Mouse (Mus musculus) limb, embryonic 14.5 days (tissue): ENCODE data around the gene Heyl. TPM values are rescaled to one million over a fixed set of nuclear protein-coding genes. Genes with fewer than 3 reads are reported as not detected.

ENCODE experiments used
- ATAC-seq: fragments of 200-750 bp; cut with Nextera tagmentation; 2 replicates; pipeline ENCODE4 v1.8.0; 2017; ENCODE audit warnings: low read depth, moderate number of reproducible peaks, moderate TSS enrichment; ENCODE audit not compliant: low FRiP score
- DNase-seq: peaks from one replicate; pipeline ENCODE4 v3.0.0-alpha.2; 2015; ENCODE audit warnings: low spot score
- H3K27ac ChIP-seq: fragments of 300-500 bp; sonication (generic); replicated peaks from 2 replicates; pipeline ENCODE4 v1.5.1; 2014; ENCODE audit warnings: low read depth, mild to moderate bottlenecking, low read length, moderate library complexity, mixed read lengths
- H3K27me3 ChIP-seq: fragments of 300-500 bp; sonication (generic); 2 replicates; pipeline ENCODE4 v1.6.1; 2014; ENCODE audit warnings: low read length, mixed read lengths; ENCODE audit not compliant: control insufficient read depth, insufficient read depth
- H3K36me3 ChIP-seq: fragments of 300-500 bp; sonication (generic); 2 replicates; pipeline ENCODE4 v1.6.1; 2014; ENCODE audit warnings: mild to moderate bottlenecking, low read length, moderate library complexity, mixed read lengths; ENCODE audit not compliant: control insufficient read depth, insufficient read depth
- H3K4me1 ChIP-seq: fragments of 300-500 bp; sonication (generic); 2 replicates; pipeline ENCODE4 v1.6.1; 2014; ENCODE audit warnings: antibody characterized with exemption, low read length, mixed read lengths; ENCODE audit not compliant: control insufficient read depth, insufficient read depth
- H3K4me2 ChIP-seq: fragments of 300-500 bp; sonication (generic); replicated peaks from 2 replicates; pipeline ENCODE4 v1.6.1; 2014; ENCODE audit warnings: low read depth, mild to moderate bottlenecking, low read length, moderate library complexity; ENCODE audit not compliant: severe bottlenecking
- H3K4me3 ChIP-seq: fragments of 300-500 bp; sonication (generic); replicated peaks from 2 replicates; pipeline ENCODE4 v1.5.1; 2014; ENCODE audit warnings: low read length
- H3K9ac ChIP-seq: fragments of 300-500 bp; sonication (generic); 2 replicates; pipeline ENCODE4 v1.6.1; 2014; ENCODE audit warnings: mild to moderate bottlenecking, low read depth, low read length, moderate library complexity; ENCODE audit not compliant: severe bottlenecking
- H3K9me3 ChIP-seq: fragments of 300-500 bp; sonication (generic); 2 replicates; pipeline ENCODE4 v1.6.1; 2016; ENCODE audit warnings: low read length; ENCODE audit not compliant: control insufficient read depth
- POLR2A ChIP-seq: fragments of 200-500 bp; IDR thresholded peaks from 2 replicates; pipeline ENCODE4 v1.8.0; 2012; ENCODE audit warnings: inconsistent platforms, mild to moderate bottlenecking, moderate library complexity, borderline replicate concordance; ENCODE audit not compliant: insufficient read depth, insufficient read length; ENCODE audit errors: extremely low read depth
- WGBS: fragments of 180-500 bp; shearing (Covaris S2); extraction: QIAGEN DNeasy Blood & Tissue Kit; methylation state at CpG from one replicate; pipeline ENCODE4 v1.1.7; 2014; 5-methylcytosine and 5-hydroxymethylcytosine counted together
- polyA plus RNA-seq, 2 experiments: library from polyadenylated mRNA; depleted of rRNA in 1 of 2; stranded (reverse) in 1 of 2; unstranded in 1 of 2; fragments of >200 nt; fragmentation: Nextera tagmentation in 1 of 2; extraction: Ambion mirVana in 1 of 2; gene quantifications; 2 replicates each; pipeline versions ENCODE4 v1.2.1 to v1.2.3; 2012 to 2014

Gene Heyl
- 8.9 and 11.1 TPM in 2 replicates for polyA plus RNA-seq (2012; rRNA removed)
- 9.6 and 13.2 TPM in 2 replicates for polyA plus RNA-seq (2014; fragmentation: Nextera tagmentation; extraction: Ambion mirVana)

- Histone ChIP-seq H3K27me3 (0 out of 2 replicates have a peak, but pooled peaks cover 31% of the 10 kb centered on the region), H3K9me3 (no peaks in the 10 kb centered on the region), H3K4me2 (peak within 1 kb of the TSS; percentile 78), H3K27ac (no peak within 1 kb of the TSS), H3K36me3 (no peaks in the 10 kb centered on the region), H3K9ac (peak within 1 kb of the TSS; percentile 48), H3K4me3 (peak within 1 kb of the TSS; percentile 43), H3K4me1 (peaks cover 10% of the 10 kb centered on the region)
- DNase-seq (no peak), ATAC-seq (peak; percentile 56)
- no peak for TF ChIP-seq POLR2A
- 2% methylated on average over 38 of the region's 52 CpGs for WGBS
Measured at GRCm38 (mm10) chr4:123233492-123234084, at the start of gene Heyl. Gene Heyl, plus strand, starts transcription at chr4:123233556.

- DNase-seq (no peak), ATAC-seq (no peak)
- Histone ChIP-seq H3K9ac (no peak overlapping the region), H3K9me3 (no peaks in the 10 kb centered on the region), H3K36me3 (no peaks in the 10 kb centered on the region), H3K27ac (no peak overlapping the region), H3K4me3 (no peak overlapping the region), H3K27me3 (peaks cover 45% of the 10 kb centered on the region), H3K4me2 (no peak overlapping the region), H3K4me1 (peaks cover 5% of the 10 kb centered on the region; the same call in 1 of the 2 replicates)
- WGBS, result 35% methylated on average over 3 of the region's 3 CpGs
- no peak for TF ChIP-seq POLR2A
Measured at GRCm38 (mm10) chr4:123184816-123185215, 48.5 kb upstream of the Heyl start.

DNA sequence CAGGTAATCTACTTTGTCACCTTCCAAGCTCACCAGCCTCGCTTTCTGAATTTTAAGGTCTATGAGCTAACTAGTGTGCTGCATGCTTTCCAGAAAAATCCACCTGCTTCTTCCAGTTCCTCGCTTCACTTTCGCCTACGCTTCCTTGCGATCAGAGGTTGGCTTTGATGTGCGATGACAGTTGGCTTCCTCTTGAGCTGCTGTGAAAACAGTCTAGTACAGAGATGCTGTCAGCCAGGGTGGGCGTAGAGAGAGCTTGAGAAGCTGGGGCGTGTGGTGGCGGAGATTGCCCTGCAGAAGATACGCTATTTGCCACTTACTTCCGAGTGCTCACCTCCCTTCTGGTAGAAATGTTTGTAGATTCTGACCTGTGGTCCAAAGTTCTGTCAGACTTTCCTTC, 41.0 kb upstream of the Heyl start:
- no peak overlapping the region for H3K4me2 ChIP-seq
- no peak overlapping the region for H3K4me3 ChIP-seq
- no peaks in the 10 kb centered on the region for H3K27me3 ChIP-seq
- no peaks in the 10 kb centered on the region for H3K4me1 ChIP-seq
- H3K9me3 ChIP-seq, result no peaks in the 10 kb centered on the region
- TF ChIP-seq POLR2A, result no peak
- H3K9ac ChIP-seq, result no peak overlapping the region
- no peaks in the 10 kb centered on the region for H3K36me3 ChIP-seq
- H3K27ac ChIP-seq, result no peak overlapping the region
- DNase-seq (no peak), ATAC-seq (no peak)
- WGBS, result 88% methylated on average over 11 of the region's 11 CpGs

DNA sequence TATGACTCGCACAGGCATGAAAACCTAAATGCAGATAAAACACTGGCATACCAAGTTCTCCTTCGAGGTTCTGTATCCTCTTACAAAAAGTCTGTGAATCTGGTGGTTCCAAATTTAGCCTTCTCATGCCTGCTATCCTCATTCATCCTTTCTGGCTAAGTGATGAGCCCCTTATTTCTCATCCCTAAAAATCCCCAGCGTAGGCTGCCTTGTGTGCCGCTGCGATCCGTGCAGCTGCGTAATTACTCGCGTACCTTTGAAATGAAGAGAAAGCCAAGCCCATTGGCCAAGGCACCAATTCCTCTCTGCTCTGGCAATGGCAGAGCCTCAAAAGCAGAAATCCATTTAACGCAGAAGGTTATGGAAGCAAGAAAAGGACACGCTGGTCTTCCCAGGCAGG, 39.6 kb upstream of the Heyl start:
- Histone ChIP-seq H3K4me2 (no peak overlapping the region), H3K27me3 (no peaks in the 10 kb centered on the region), H3K4me3 (no peak overlapping the region), H3K9ac (no peak overlapping the region), H3K36me3 (no peaks in the 10 kb centered on the region), H3K4me1 (no peaks in the 10 kb centered on the region), H3K27ac (no peak overlapping the region), H3K9me3 (no peaks in the 10 kb centered on the region)
- ATAC-seq, result no peak
- no peak for DNase-seq
- no peak for TF ChIP-seq POLR2A
- WGBS, result 86% methylated on average over 11 of the region's 11 CpGs

DNA sequence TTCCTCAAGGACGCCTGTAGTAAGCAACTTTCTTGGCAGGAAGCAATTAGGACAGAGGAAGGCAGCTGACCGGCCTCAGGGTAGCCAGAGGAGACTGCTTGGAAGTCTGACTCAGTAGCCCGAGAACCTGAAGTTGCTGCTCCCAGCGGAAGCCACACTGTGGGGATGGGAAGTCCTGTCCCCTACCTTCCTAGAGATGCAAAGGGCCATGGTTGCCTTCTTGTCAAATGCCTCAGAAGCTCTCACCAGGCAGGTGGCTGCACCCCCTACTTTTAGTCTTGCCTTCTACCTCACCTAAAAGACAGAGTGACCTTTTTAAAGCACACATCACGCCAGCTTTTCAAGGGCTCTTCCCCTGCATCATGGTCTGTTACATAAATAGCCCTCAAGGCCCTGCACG, 36.7 kb upstream of the Heyl start:
- H3K4me3 ChIP-seq, result no peak overlapping the region
- ATAC-seq (no peak), DNase-seq (no peak)
- H3K4me2 ChIP-seq, result no peak overlapping the region
- no peaks in the 10 kb centered on the region for H3K36me3 ChIP-seq
- no peak overlapping the region for H3K9ac ChIP-seq
- WGBS, result 40% methylated on average over 6 of the region's 6 CpGs
- peaks cover 20% of the 10 kb centered on the region for H3K27me3 ChIP-seq
- H3K27ac ChIP-seq, result no peak overlapping the region
- no peak for TF ChIP-seq POLR2A
- peaks cover 5% of the 10 kb centered on the region; the same call in 1 of the 2 replicates for H3K4me1 ChIP-seq
- H3K9me3 ChIP-seq, result no peaks in the 10 kb centered on the region
